Mouse (Mus musculus) thymus, postnatal 36 days (tissue): ENCODE results near the gene Snx30.

Experiments used
- DNase-seq, 2 experiments: peaks; one replicate each; pipeline ENCODE4 v3.0.0; 2022; ENCODE audit warnings: mixed read lengths in 2 of 2

Snx30 gene

DNA sequence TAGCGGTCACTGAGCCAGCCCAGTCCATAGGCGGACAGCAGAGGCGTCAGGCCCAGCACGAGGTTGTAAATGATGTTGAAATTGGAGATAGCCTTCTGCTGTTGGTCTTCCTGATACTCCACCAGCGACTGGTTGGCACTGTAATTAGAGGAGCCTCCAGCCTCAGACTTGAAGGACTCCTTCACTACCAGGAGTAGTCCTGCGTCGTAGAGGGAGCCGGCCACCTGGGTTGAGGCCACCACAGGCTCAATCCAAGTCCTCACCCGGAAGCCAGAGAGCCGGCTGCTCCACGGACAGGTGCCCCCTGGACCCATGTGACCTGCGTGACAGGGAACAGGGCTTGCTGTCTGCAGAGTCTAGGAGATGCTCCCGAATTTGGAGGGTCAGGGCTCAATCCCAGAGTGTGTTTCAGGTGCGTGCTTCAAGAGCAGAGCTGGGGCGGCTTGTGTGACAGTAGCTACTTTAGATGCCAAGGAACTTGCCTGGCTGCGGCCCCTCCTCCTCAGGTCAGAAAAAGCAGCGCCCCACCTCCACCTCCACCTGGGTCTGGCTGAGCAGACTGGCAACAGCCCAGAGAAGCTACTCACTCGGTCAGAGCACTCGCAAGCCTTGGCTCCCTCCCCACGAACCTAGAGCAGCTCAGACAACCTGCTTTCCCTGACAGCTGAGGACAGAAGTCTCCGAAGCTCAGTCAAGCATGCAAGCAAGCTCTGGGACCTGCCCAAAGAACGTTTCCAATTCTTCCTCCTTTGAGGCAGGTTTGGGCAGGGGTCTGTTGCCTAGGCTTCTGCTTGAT, 109.2 kb downstream of the Snx30 start, which contains the start of gene Slc46a2:
Slc46a2 (minus strand) TSS at position 449 of the 796 bp plus-strand sequence.
- DNase-seq, result no peak

- no peak for DNase-seq
Measured at GRCm38 (mm10) chr4:59917966-59918365, 112.3 kb downstream of the Snx30 start.

DNA sequence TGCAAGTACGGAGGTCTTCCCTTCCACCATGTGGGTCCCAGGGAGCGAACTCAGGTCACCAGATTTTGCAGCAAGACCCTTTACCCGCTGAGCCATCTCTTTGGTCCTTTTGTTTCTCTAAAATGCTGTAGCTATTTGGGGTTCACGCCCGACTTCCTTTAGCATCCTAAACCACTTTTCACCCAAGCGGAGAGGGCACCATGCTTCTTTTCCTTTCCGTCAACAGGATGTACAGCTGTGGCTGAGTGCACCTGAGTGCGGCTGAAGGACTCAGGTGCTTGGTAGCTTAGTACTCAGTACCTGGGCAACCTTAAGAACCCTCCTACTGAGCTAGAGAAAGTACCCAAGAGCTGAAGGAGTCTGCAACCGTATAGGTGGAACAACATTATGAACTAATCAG, 119.4 kb downstream of the Snx30 start:
- peak; percentile 31 to 51 for DNase-seq

GRCm38 (mm10) chr4:59927666-59928065, 122.0 kb downstream of the Snx30 start:
- no peak for DNase-seq

- DNase-seq, result peak; percentile 79 to 84
Measured at GRCm38 (mm10) chr4:59928347-59928746, 122.7 kb downstream of the Snx30 start.

DNA sequence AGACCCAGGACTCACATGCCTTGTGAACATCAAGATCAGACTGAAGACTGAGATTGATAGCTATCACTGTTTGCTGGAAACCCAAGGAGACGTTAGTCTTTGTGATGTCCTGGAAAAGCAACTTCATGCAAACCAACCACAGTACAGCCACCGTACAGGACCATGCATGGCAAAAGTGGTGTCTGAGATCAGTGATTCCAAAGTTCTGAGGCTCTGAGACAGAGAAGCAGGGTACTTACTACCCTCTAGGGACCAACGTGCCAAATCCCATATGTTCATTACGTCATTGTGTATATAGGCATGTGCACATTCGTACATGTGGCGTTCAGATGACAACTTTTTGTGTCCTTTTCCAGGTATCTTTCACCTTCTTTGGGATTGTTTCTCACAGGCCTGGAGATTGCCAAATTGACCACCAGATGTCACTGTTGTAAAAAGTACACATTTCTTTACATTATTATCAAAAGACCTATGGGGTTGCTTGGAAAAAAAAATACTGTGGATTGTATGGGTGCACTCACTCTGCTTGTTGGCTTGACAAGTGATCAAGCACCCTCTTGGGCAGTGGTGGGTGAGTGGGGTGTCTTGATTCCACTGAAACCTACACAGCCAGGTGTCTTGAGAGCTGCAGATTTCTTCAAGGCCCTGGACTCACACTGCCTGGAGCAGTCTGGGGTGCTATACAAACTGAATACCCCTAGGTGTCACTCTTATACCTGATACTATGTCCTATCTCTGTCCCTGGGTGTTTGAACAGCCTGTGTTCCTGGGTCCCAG, 127.1 kb downstream of the Snx30 start:
- peak; percentile 16 to 27 for DNase-seq

DNA sequence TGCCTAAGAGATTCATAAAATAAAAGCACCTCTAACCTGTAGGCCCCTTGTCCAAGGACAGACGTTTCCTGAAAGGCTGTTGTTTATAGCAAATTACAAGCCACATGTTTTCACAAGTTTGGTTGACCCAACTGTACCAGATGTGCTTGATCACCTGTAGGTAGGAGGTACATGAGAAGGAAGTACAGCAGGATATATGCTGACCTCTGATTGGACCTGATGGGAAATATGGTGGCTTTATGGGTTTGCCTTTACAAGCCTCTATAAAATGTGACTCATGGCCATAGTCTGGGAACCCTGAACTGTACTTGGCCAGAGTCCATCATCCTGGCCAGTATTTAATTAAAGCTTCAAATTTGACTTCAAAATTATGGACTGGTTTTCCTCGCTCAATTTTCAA, 131.9 kb downstream of the Snx30 start:
- no peak for DNase-seq
